Mouse (Mus musculus) skeletal muscle tissue, adult 2 months (tissue): Measurements from ENCODE around the gene Gm14327.
"Not testable (repeated sequence)": the region's sequence is repeated elsewhere in the genome, so short reads cannot be mapped to it uniquely, and the experiment has no call there.

Experiments used
- DNase-seq: peaks from one replicate; pipeline ENCODE4 v3.0.0-alpha.2; 2012; ENCODE audit warnings: low read depth, low spot score

The Gm14327 gene

DNA sequence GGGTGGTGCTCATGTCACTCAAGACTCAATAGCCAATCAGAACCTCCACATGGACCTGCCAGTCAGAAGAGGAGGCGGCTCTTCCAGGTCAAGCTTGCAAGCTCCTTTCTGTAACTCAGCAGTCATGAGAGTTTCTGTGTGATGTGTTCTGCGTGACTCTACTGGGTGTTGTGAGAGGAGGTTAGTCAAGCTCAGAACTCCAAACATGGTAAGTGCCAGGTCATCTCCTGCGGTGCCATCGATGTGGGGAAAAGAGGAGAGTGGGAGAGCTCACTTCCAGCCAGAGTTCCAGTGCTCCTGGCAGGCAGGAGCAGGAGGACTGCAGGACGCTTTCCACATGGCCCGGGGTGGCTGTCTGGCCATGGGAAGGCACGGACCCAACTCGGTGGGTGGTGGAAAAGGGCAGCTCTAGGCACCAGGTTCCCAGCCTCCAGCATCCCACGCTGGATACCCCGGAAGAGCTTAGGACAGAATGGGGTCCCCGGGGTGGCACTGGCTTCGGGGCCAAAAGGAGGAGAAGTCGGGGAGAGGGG lies at the start of gene Gm14327:
Gene Gm14327, plus strand, starts transcription at position 51 of the 533 bp plus-strand sequence.
- DNase-seq = not testable (repeated sequence)

DNA sequence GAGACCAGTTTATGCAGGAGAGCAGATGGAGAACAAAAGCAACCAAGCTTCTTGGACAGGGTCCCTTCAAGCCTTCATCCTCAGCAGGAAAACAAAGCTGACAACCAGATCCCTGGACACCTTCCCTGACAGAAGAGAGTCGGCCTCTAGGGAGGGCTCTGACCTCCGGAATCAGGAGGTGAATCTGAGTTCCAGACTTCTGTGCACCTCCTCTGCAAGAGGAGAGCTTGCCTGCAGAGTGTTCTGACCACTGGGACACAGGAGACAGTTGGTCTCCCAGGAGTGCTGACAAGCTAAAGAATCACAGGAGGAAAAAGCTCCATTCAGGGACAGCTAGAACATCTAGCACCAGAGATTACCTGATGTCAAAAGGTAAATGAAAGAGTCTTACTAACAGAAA lies 34.6 kb upstream of the Gm14327 start:
- DNase-seq = not testable (repeated sequence)

DNA sequence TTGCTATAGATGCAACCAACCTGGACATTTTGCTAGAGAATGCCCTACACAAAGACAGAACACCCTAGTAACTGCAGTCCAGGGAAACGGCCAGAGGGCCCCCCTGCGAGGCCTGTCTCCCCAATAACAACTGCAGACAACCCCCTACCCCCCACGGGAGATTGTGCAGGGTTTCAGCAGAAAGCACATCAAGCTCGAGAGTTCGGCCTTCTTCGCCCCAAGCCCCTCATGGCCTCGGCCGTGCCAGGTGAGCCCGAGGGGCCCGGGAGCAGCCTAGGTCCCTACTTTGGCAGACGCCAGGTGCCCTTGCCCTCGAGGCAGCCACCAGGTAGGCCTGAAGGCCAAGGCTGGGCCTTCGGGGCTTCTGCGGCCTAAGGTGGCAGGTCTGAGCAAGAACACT lies 9.2 kb upstream of the Gm14327 start:
- not testable (repeated sequence) for DNase-seq

DNA sequence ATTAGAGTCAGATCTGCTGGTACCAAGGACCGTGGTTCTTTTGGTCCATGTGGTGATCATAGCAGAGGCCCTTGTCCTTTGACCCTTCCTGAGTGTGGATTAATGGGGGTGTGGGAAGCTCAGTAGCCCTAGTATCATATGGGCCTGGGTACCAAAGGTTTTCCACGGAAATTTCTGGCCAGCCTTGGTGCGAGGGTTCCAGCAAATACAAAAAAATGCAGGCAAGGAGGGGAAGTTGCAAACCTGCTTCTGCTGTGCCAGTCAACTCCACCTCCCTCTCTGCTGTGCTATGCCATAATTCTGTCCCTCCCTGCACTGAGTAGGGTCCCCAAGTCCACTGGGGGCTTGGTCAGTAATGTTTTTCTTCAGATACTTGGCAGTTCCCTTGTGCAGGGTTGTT lies 1.3 kb downstream of the Gm14327 start:
- not testable (repeated sequence) for DNase-seq

DNA sequence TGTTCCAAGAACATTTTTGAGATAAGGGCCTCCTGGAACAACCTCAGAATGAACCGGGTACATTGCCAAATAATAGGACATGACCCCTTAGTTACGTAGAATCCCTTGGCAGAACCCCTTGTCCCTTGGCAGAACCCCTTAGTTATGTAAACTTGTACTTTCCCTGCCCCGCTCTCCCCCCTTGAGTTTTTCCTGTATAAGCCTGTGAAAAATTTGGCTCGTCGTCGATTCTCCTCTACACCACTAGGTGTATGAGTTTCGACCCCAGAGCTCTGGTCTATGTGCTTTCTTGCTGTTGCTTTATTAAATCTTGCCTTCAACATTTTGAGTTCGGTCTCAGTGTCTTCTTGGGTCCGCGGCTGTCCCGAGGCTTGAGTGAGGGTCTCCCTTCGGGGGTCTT lies 6.4 kb downstream of the Gm14327 start:
- not testable (repeated sequence) for DNase-seq

DNA sequence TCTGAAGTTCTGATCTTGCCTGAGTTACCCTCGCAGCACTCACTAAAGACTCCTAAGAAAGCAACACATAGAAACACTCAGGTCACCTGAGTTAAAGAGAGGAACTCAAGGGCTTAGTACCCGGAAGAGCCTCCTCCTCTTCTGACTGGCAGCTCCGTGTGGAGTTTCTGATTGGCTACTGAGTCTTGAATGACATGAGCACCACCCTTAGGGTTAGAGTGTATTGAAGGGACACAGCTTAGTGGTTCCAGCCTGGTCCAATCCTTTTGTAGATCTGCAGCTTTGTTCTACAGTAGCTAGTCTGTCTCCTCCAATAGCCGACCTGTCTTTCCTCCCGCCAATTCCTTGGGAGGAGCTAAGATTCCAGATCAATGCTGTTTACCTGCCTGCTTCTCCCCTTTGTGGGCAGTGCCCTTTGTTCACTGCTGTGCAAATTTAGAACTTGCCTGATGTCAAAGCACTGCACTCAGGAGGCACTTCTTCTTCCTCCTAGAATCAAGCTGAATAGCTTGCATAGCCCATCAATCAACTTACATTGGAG lies 28.7 kb downstream of the Gm14327 start, which contains the start of gene Zfp972:
Gene Zfp972, minus strand, starts transcription at position 51 of the 541 bp plus-strand sequence.
- not testable (repeated sequence) for DNase-seq
